8 mouse cellular contexts compared by ENCODE assay signal in the genomic region with DNA sequence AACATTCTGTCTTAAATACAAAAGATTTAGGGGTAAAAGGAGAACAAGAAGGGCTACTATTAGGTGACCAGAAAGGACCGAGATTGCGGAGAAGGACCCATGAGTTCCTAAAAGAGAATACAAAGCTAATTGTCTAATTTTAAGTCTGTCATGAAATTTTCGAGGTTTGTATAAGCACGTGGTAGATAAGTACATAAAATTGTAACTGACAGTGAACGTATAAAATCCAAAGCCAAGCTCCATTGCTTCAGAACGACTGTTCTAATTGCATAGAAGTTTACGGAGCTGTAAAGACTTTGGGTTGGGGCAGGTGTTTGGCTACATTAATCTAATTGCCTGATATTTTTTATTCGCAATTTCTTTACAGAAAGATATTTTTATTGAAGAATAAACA. TPM values are rescaled to one million over a fixed set of nuclear protein-coding genes. Genes with fewer than 3 reads are reported as not detected.
A peak's percentile ranks its signal among the peaks of the same experiment; 100 is the strongest.
DNase-seq lines count a peak whose midpoint lies in the region; ATAC-seq and TF ChIP-seq lines count a peak whose summit lies in the region.

A gene (plus strand): TSS at position 276 of the 394 bp plus-strand sequence.

- peak within 1 kb of the TSS; percentile 96 for H3K27ac ChIP-seq in forebrain, embryonic 12.5 days

- H3K36me3 ChIP-seq in G1E (replicated peaks) = peaks cover 11% of the 10 kb centered on the region
- no peaks in the 10 kb centered on the region for H3K36me3 ChIP-seq in forebrain, embryonic 12.5 days (replicated peaks)
- peaks cover 5% of the 10 kb centered on the region for H3K36me3 ChIP-seq in megakaryocyte, embryonic 14.5 days (replicated peaks; ENCODE audit: low read length)

- H3K4me2 ChIP-seq in forebrain, embryonic 12.5 days = peak within 1 kb of the TSS; percentile 64

- intact Hi-C loops in gastrocnemius, postnatal 36 days (cut with DNase I) = loop anchor here (5.0 kb wide), 1 partner anchor 39 kb away; a partner anchor contains a TSS

- H3K9ac ChIP-seq in forebrain, embryonic 12.5 days = peak within 1 kb of the TSS; percentile 97

- DNase-seq in gastrocnemius, postnatal 4 days (ENCODE audit: low spot score in 2 of 2) = no peak
- DNase-seq in gastrocnemius, postnatal 36 days = no peak
- no peak for DNase-seq in G1E (ENCODE audit: low spot score)
- no peak for DNase-seq in right cerebral cortex, postnatal 4 days
- DNase-seq in gastrocnemius, adult 18-20 months (ENCODE audit: low spot score) = no peak

- no peaks in the 10 kb centered on the region for H3K9me3 ChIP-seq in G1E (replicated peaks)
- H3K9me3 ChIP-seq in forebrain, embryonic 12.5 days = no peaks in the 10 kb centered on the region
- no peaks in the 10 kb centered on the region for H3K9me3 ChIP-seq in megakaryocyte, embryonic 14.5 days

- H3K4me1 ChIP-seq in G1E (ENCODE audit: insufficient read depth, low read depth, low read length) = peaks cover 12% of the 10 kb centered on the region
- peaks cover 6% of the 10 kb centered on the region for H3K4me1 ChIP-seq in forebrain, embryonic 12.5 days
- peaks cover 9% of the 10 kb centered on the region for H3K4me1 ChIP-seq in megakaryocyte, embryonic 14.5 days

- TF ChIP-seq CTCF in G1E (IDR thresholded peaks at IDR 0.05; ENCODE audit: low read depth, low read length) = no peak

- WGBS in forebrain, embryonic 12.5 days = 8% methylated on average over 8 of the region's 8 CpGs

- peaks cover 6% of the 10 kb centered on the region for H3K27me3 ChIP-seq in G1E (ENCODE audit: insufficient read depth, low read length)
- no peaks in the 10 kb centered on the region for H3K27me3 ChIP-seq in forebrain, embryonic 12.5 days
- peaks cover 9% of the 10 kb centered on the region for H3K27me3 ChIP-seq in megakaryocyte, embryonic 14.5 days (replicated peaks)

- peak within 1 kb of the TSS; percentile 80 for H3K4me3 ChIP-seq in G1E (ENCODE audit: low read depth, low read length)
- peak within 1 kb of the TSS; percentile 92 for H3K4me3 ChIP-seq in forebrain, embryonic 12.5 days (replicated peaks)
- H3K4me3 ChIP-seq in megakaryocyte, embryonic 14.5 days (replicated peaks) = peak within 1 kb of the TSS; percentile 94

- no peak for ATAC-seq in G1E (ENCODE audit: extremely low read depth, insufficient number of reproducible peaks, low FRiP score, poor library complexity, severe bottlenecking)
- peak; percentile 7; the same call in 1 of the 2 replicates for ATAC-seq in forebrain, embryonic 12.5 days (ENCODE audit: low FRiP score)
- ATAC-seq in inflammation-experienced regulatory T-cells, adult 6 months = peak; percentile 8

RNA-seq across cellular contexts. Expression of the gene that starts here (rescaled TPM):
- 10 to 100 TPM; 20.2 to 20.7 TPM for total RNA-seq in gastrocnemius, postnatal 4 days (2021)
- 1 to 10 TPM; 7.0 to 7.4 TPM for total RNA-seq in gastrocnemius, postnatal 36 days (2021)
- total RNA-seq in G1E (2014; fragmentation: Nextera tagmentation) (52.1 and 67.0 TPM in 2 replicates), G1E (2017) (38.3 and 43.5 TPM in 2 replicates)
- 14.8 and 16.1 TPM in 2 replicates for polyA plus RNA-seq in G1E (2012)
- polyA plus RNA-seq in forebrain, embryonic 12.5 days (2016; fragmentation: Nextera tagmentation; extraction: Ambion mirVana) = 48.1 and 49.8 TPM in 2 replicates
- polyA plus RNA-seq in inflammation-experienced regulatory T-cells, adult 6 months (2017; shearing (Covaris generic)) = 10 to 100 TPM; 32.6 to 57.3 (median 42.5) TPM
- 2.9 and 7.8 TPM in 2 replicates for polyA plus RNA-seq in megakaryocyte, embryonic 14.5 days (2012; ENCODE audit: insufficient read depth, low replicate concordance)
- 1 to 10 TPM; 7.4 to 9.5 TPM for total RNA-seq in gastrocnemius, adult 18-20 months (2021)
